Mouse (Mus musculus) embryonic facial prominence, embryonic 11.5 days (tissue): ENCODE data around the gene Tardbp. TPM values are rescaled to one million over a fixed set of nuclear protein-coding genes. Genes with fewer than 3 reads are reported as not detected.

Experiments
- ATAC-seq: fragments of 200-750 bp; cut with Nextera tagmentation; replicated peaks from 2 replicates; pipeline ENCODE4 v1.8.0; 2017; ENCODE audit warnings: low read depth; ENCODE audit not compliant: insufficient number of reproducible peaks, low FRiP score, low TSS enrichment
- DNase-seq: peaks from one replicate; pipeline ENCODE4 v3.0.0-alpha.2; 2015; ENCODE audit warnings: low spot score
- H3K27ac ChIP-seq: fragments of 300-500 bp; sonication (generic); replicated peaks from 2 replicates; pipeline ENCODE4 v1.5.1; 2014; ENCODE audit warnings: mild to moderate bottlenecking, low read depth, low read length, control low read depth
- H3K27me3 ChIP-seq: fragments of 300-500 bp; sonication (generic); 2 replicates; pipeline ENCODE4 v1.6.1; 2014; ENCODE audit warnings: mild to moderate bottlenecking, low read length, moderate library complexity, mixed read lengths; ENCODE audit not compliant: control insufficient read depth, insufficient read depth
- H3K36me3 ChIP-seq: fragments of 300-500 bp; sonication (generic); replicated peaks from 2 replicates; pipeline ENCODE4 v1.6.1; 2014; ENCODE audit warnings: low read depth, mild to moderate bottlenecking, low read length, moderate library complexity, mixed read lengths; ENCODE audit not compliant: control insufficient read depth, insufficient read depth
- H3K4me1 ChIP-seq: fragments of 300-500 bp; sonication (generic); 2 replicates; pipeline ENCODE4 v1.6.1; 2014; ENCODE audit warnings: low read length, mixed read lengths; ENCODE audit not compliant: control insufficient read depth, insufficient read depth
- H3K4me2 ChIP-seq: fragments of 300-500 bp; sonication (generic); 2 replicates; pipeline ENCODE4 v1.6.1; 2014; ENCODE audit warnings: low read depth, mild to moderate bottlenecking, control low read depth, low read length, moderate library complexity
- H3K4me3 ChIP-seq: fragments of 300-500 bp; sonication (generic); 2 replicates; pipeline ENCODE4 v1.5.1; 2014; ENCODE audit warnings: low read depth, low read length, control low read depth
- H3K9ac ChIP-seq: fragments of 300-500 bp; sonication (generic); replicated peaks from 2 replicates; pipeline ENCODE4 v1.6.1; 2014; ENCODE audit warnings: mild to moderate bottlenecking, control low read depth, low read length
- H3K9me3 ChIP-seq: fragments of 300-500 bp; sonication (generic); replicated peaks from 2 replicates; pipeline ENCODE4 v1.6.1; 2016; ENCODE audit warnings: mild to moderate bottlenecking, low read length, inconsistent platforms, mixed read lengths; ENCODE audit not compliant: control insufficient read depth
- WGBS: fragments of 180-500 bp; shearing (Covaris S2); extraction: QIAGEN DNeasy Blood & Tissue Kit; methylation state at CpG from one replicate; pipeline ENCODE4 v1.1.7; 2014; 5-methylcytosine and 5-hydroxymethylcytosine counted together
- polyA plus RNA-seq: library from polyadenylated mRNA; unstranded; fragments of >200 nt; fragmentation: Nextera tagmentation; extraction: Ambion mirVana; gene quantifications from 2 replicates; pipeline ENCODE4 v1.2.1, GENCODE M21; 2014

Tardbp gene
- polyA plus RNA-seq, 1 experiment from 2014 or later: 240 TPM

- no peaks in the 10 kb centered on the region for H3K27me3 ChIP-seq
- ATAC-seq (no peak), DNase-seq (no peak)
- no peak overlapping the region for H3K9ac ChIP-seq
- no peak overlapping the region for H3K4me3 ChIP-seq
- no peak overlapping the region for H3K4me2 ChIP-seq
- WGBS: 72% methylated on average over 3 of the region's 3 CpGs
- H3K27ac ChIP-seq: no peak overlapping the region
- no peaks in the 10 kb centered on the region for H3K4me1 ChIP-seq
- no peaks in the 10 kb centered on the region for H3K9me3 ChIP-seq
- no peaks in the 10 kb centered on the region for H3K36me3 ChIP-seq
Measured at GRCm38 (mm10) chr4:148632013-148632692, 5.3 kb upstream of the Tardbp start.

GRCm38 (mm10) chr4:148627246-148627645, 427 bp upstream of the Tardbp start:
- H3K27ac ChIP-seq: no peak overlapping the region
- no peaks in the 10 kb centered on the region for H3K27me3 ChIP-seq
- H3K9me3 ChIP-seq: no peaks in the 10 kb centered on the region
- DNase-seq (no peak), ATAC-seq (peak; percentile 54)
- WGBS: 61% methylated on average over 3 of the region's 3 CpGs
- peak overlapping the region; percentile 32; the same call in 1 of the 2 replicates for H3K9ac ChIP-seq
- peak overlapping the region; percentile 16 for H3K4me2 ChIP-seq
- H3K4me1 ChIP-seq: peaks cover 3% of the 10 kb centered on the region; the same call in 1 of the 2 replicates
- peaks cover 7% of the 10 kb centered on the region; the same call in 1 of the 2 replicates for H3K36me3 ChIP-seq
- peak overlapping the region; percentile 63 for H3K4me3 ChIP-seq

GRCm38 (mm10) chr4:148625756-148626622, 830 bp downstream of the Tardbp start:
- H3K9me3 ChIP-seq: no peaks in the 10 kb centered on the region
- H3K9ac ChIP-seq: peak overlapping the region; percentile 97
- no peaks in the 10 kb centered on the region for H3K27me3 ChIP-seq
- H3K4me2 ChIP-seq: peak overlapping the region; percentile 78
- under 1% methylated on average over 57 of the region's 57 CpGs for WGBS
- H3K36me3 ChIP-seq: peaks cover 13% of the 10 kb centered on the region
- DNase-seq (peak; percentile 62), ATAC-seq (peak; percentile 36)
- peak overlapping the region; percentile 63 for H3K4me3 ChIP-seq
- peak overlapping the region; percentile 83 for H3K27ac ChIP-seq
- H3K4me1 ChIP-seq: peaks cover 3% of the 10 kb centered on the region; the same call in 1 of the 2 replicates

DNA sequence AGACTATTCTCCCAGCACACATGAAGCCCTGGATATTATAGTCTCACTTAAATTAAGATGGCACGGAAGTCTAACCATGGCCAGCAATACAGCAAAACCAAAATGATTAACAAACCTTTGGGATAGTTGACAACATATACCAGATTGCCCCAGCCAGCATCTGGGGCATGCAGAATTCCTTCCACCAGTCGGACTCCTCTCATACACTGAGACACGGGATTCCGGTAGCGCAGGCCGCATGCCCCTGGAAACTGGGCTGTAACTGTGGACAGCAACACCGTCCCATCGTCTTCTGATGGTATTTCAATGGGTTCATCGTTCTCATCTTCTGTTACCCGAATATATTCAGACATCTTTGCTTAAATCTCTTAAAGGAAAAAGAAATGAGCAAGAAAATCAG, 1.8 kb downstream of the Tardbp start:
- ATAC-seq (no peak), DNase-seq (no peak)
- H3K9me3 ChIP-seq: no peaks in the 10 kb centered on the region
- H3K9ac ChIP-seq: no peak overlapping the region
- peak overlapping the region; percentile 35 for H3K4me2 ChIP-seq
- H3K4me1 ChIP-seq: peaks cover 3% of the 10 kb centered on the region; the same call in 1 of the 2 replicates
- no peak overlapping the region for H3K27ac ChIP-seq
- WGBS: 81% methylated on average over 10 of the region's 10 CpGs
- H3K27me3 ChIP-seq: no peaks in the 10 kb centered on the region
- H3K4me3 ChIP-seq: no peak overlapping the region; the same call in 1 of the 2 replicates
- H3K36me3 ChIP-seq: peaks cover 17% of the 10 kb centered on the region

DNA sequence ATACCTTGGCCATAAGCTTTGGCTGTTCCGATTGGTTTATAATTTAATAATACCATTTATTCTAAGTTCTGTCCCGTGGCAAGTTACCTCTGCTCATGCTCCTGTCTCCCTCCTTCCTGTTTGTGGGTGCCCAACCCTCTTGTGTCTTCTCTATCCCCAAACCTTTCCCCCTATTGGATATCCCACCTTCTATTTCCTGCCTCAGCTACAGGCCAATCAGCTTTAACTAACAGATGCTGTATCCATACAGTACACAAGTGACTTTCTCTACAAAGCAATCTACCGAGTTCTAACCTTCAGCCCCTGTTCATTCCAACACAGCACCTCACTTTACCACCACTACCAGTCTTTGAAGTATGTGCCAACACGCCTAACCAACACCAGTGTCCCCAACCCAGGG, 3.2 kb downstream of the Tardbp start:
- DNase-seq (no peak), ATAC-seq (no peak)
- WGBS: 93% methylated on average over 4 of the region's 4 CpGs
- peaks cover 26% of the 10 kb centered on the region for H3K36me3 ChIP-seq
- H3K9me3 ChIP-seq: no peaks in the 10 kb centered on the region
- peaks cover 3% of the 10 kb centered on the region; the same call in 1 of the 2 replicates for H3K4me1 ChIP-seq
- no peaks in the 10 kb centered on the region for H3K27me3 ChIP-seq
- H3K4me2 ChIP-seq: no peak overlapping the region
- no peak overlapping the region for H3K27ac ChIP-seq
- H3K9ac ChIP-seq: no peak overlapping the region
- H3K4me3 ChIP-seq: no peak overlapping the region

- 96% methylated on average over 4 of the region's 4 CpGs for WGBS
- Histone ChIP-seq H3K9ac (no peak overlapping the region), H3K9me3 (no peaks in the 10 kb centered on the region), H3K27ac (no peak overlapping the region), H3K4me1 (peaks cover 3% of the 10 kb centered on the region; the same call in 1 of the 2 replicates), H3K4me2 (no peak overlapping the region), H3K36me3 (peaks cover 30% of the 10 kb centered on the region), H3K4me3 (no peak overlapping the region), H3K27me3 (no peaks in the 10 kb centered on the region)
- DNase-seq: no peak
- ATAC-seq: no peak
Measured at GRCm38 (mm10) chr4:148622485-148622884, 4.3 kb downstream of the Tardbp start.

DNA sequence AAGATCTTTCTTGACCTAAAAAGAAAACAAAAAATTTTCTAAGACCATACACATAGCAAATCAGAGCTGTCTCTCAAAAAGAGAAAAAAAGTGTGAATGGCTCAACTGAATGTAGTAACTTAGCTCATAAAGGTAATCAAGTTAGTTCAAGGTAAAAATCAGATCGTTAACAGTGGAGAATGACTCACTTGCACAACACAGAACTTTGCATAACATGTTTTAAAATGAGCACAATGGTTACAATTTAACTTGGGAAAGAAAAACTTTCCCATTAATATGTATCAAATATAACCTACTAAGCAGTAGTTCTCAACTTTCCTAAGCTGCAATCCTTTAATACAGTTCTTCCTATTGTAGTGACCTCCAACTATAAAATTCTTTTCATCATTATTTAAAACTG, 6.1 kb downstream of the Tardbp start:
- WGBS: 95% methylated on average over 1 of the region's 1 CpGs
- peaks cover 3% of the 10 kb centered on the region; the same call in 1 of the 2 replicates for H3K4me1 ChIP-seq
- H3K9ac ChIP-seq: no peak overlapping the region
- no peak for DNase-seq
- H3K4me2 ChIP-seq: no peak overlapping the region
- H3K36me3 ChIP-seq: peaks cover 30% of the 10 kb centered on the region
- H3K27me3 ChIP-seq: no peaks in the 10 kb centered on the region
- no peak for ATAC-seq
- H3K9me3 ChIP-seq: no peaks in the 10 kb centered on the region
- H3K27ac ChIP-seq: no peak overlapping the region
- H3K4me3 ChIP-seq: no peak overlapping the region

- no peak for ATAC-seq
- no peak overlapping the region for H3K4me3 ChIP-seq
- H3K9me3 ChIP-seq: no peaks in the 10 kb centered on the region
- peaks cover 30% of the 10 kb centered on the region for H3K36me3 ChIP-seq
- H3K9ac ChIP-seq: no peak overlapping the region
- H3K4me2 ChIP-seq: no peak overlapping the region
- DNase-seq: no peak
- no peaks in the 10 kb centered on the region; the same call in 1 of the 2 replicates for H3K4me1 ChIP-seq
- 88% methylated on average over 1 of the region's 1 CpGs for WGBS
- H3K27ac ChIP-seq: no peak overlapping the region
- H3K27me3 ChIP-seq: no peaks in the 10 kb centered on the region
Measured at GRCm38 (mm10) chr4:148619805-148620204, 7.0 kb downstream of the Tardbp start.
